Mouse (Mus musculus) adrenal gland, postnatal 4 days (tissue): ENCODE measurements around the gene Cd247. TPM values are rescaled to one million over a fixed set of nuclear protein-coding genes. Genes with fewer than 3 reads are reported as not detected.

Experiments used
- DNase-seq, 2 experiments: peaks; one replicate each; pipeline ENCODE4 v3.0.0; 2021 to 2022; ENCODE audit warnings: low spot score in 2 of 2, mixed read lengths in 2 of 2
- total RNA-seq, 2 experiments: library from RNA; stranded (reverse); gene quantifications; 2 replicates each; pipeline ENCODE4 v1.2.3; 2021

The Cd247 gene
- total RNA-seq, 2 experiments from 2014 or later = 0.45 to 0.48 TPM

DNA sequence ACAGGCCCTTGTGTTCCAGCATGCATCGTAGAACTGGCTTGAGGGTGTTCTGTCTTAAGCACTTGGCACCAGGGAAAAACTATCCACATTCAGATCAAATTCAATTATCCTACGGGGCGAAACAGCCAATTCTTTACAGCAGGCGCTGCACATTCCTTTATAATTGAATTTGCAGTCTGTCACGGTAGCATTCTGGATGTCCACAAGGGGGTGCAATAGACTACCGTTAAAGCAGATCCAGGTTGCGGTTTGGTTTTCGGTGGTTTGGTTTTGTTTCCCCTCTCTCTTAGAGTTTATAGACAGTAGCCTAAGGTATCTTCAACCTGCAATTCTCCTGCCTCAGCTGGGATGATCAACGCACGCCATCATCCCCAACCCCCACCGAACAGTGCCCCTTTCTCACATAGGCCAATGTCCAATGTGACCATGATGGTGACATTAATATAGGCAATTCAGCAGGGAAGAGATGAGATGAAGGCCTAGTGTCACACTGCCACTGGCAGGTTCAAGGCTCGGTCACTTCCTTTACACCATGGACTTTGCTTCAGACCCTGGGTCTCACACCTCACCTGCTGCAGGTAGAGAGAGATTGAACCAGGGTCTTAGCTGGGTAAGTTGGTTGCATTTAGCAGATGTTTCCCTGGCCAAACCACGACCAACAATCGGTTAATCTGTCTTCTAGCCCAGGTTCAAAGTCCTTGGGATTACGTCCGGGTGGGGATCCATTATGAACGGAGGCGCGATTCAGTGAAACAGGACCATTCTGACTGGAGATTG lies 12.8 kb upstream of the Cd247 start:
- no peak for DNase-seq

DNA sequence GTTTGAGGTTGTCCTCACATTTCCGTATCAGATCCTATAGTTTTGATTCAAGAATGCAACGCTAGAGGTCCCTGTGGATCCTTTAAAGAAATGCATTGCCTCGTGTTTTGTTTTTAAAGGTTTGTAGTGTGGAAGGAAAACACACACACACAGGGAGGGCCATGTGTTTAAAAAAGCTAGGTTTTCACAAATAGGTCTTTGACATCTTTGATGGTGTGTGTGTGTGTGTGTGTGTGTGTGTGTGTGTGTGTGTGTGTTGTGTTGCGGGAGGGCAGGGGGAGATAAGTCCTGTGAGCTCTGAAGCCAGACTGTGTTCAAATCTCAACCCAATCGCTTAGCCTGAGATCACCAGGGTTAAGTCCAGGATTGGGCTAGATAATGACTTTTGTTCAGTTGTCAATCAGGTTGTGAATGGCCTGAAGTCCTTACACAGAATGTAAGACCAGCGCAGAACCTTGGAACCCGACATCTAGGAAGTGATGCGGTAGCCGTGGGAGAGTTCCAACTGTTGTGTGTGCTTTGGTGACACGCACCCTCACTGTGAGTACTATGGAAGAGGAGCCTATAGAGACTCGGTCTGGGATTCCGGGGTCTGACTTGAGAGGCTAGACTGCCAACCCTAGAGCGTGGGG lies 8.4 kb upstream of the Cd247 start:
- DNase-seq = no peak

DNA sequence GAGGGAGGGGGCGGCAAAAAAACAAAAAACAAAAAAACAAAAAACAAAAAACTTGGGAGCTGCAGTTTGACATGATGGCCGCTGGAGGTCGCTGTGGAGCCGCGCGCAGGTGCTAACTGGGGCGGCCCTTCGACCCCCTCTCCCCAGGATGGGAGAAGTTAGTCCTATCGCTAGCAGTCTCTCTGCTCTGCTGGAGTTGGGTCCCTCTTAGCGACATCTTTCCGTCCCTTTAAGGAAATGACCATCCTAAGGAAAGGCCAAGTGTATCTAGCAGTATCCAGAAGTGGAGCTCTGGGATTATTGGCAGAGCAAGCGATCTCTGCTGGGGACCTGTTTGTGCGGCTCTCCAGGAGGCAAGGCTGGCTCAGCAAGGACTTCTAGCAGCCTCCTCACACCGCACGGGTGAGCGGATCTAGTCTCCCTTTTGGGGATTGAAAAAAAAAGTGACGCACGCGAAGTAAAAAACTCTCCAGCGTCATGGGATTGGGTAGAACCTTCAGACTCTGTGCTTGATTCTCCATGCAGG lies 7.8 kb upstream of the Cd247 start:
- DNase-seq = no peak

DNA sequence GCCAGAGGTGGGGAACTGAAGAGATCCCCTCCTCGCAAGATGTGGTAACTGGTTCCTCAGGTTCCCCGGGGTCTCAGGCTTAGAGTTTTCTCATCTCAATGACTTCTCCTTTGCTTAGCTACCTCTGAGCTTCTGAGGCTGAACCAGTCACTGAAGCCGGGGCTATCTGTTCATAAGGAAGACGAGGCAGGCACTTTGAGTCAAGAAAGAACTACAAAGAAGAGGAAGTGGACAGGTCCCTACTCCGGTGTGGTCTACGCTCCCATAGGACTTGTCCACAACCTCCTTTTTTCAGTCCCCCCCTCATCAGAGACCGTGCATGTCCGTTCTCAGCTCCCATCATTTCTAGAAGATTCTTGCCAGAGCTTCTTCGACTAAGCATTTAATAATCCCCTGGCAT lies 7.1 kb upstream of the Cd247 start:
- DNase-seq = no peak

DNA sequence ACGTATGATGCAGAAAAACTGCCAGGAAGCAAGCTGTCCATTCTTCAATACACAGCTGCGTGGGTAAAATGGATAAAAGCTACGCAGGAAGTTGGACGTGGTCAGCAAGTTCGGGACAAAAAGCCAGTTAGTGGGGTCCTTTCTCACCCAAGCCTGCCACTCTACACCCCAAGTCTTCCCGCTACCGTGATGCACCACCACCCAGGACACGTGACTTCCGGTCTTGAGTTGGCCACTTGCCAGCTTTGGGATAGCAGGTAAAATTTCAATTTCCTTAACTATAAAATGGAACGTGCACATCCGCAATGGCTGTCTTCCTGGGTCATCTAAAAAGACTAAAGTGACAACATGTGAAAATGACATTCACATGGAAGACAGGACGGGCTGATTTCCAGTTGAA lies 6.6 kb upstream of the Cd247 start:
- no peak for DNase-seq

DNA sequence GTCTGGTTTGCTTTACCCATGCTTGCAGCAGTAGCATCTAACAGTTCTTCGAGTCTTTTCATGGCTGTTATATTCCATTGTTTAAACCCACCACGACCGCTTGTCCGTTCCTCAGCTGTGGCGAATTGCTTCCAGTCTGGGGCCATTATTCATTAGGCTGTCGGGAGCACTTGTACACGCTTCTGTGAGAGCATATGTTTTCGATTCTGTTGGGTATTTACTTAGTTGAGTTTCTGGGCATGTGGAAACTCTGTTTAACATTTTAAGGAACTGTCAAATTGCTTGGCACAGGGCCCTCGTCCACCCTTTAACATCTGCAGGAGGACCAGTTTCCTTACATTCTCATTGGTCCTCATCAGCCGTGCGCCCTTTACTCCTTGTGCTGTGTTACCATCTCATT lies 2.2 kb upstream of the Cd247 start:
- no peak for DNase-seq

DNA sequence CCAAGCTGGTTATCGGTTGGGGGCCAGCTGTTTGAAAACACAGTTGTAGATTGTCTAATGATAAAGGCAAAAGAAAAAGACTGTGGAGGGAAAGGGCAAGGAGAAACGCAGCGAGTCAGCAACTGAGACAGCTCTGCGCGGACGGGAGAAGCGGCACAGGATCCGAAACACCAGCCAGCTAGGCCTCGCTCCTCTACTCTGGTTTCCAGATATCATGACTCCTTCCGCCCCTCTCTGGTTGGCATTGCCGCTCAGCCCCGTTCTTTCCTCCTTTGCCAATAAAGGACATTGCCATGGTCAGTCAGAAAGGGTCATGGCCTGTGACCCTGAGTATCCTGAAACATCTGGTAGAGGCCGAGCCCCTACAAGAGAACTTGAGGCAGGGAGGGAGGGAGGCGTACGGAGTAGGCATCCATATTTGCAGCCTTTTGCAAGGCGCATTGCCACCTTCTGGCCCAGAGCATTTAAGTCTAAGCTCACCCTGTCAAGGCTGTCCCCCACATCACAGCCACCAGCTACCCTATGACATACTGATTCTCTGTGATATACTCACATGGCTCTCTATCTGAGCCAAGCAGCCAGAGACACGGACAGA lies 682 bp downstream of the Cd247 start:
- no peak for DNase-seq

DNA sequence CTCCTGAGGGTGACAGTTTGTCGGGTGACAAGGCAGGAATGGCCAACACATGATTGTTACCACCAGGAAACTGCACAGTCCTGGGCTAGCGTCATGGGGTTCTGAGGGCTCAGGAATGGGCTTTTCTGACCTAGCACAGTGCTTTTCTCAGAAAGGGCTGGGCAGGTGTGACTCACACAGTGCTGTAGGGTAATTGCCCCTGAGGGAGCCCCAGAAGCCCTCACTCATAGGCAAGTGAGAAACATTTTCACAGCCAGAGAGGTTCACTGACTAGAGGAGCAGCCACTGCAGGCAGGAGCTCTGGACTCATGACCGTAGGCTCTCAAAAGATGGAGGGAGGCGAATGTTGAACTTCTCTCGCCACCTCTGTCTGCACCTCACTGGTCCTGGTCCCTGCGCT lies 1.5 kb downstream of the Cd247 start:
- no peak for DNase-seq

DNA sequence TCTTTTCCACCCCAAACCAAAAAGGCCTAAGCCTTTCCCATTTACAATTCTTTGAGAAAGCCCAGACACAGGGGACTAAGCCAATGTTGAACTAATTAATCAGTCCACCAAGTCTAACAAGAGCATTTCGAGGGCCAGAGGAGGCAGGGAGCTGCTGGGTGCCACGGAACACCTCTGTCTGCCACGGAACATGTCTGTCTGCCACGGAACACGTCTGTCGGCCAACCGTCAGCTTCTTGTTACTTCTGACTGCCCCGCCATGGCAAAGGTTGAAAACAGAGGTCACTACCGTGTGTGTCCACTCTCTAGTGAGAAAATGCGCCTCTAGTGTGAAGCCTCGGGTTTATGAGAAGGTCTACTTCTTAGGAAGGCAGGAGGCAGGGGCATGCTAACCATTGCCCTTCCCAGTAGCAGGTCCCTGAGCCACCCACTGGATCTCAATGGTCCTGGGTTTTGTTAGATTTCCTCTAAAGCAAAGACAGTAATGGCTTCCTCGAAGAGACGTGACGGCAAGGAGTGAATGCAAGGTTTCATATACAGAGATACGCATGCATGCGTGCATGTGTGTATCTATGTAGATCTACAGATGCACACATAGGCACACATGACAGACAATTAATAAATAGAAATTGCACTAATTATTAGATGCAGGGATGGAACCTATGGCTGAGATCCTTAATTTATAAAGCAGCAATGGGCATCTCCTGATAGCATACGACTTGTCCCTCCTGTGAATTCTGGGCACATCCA lies 2.2 kb downstream of the Cd247 start:
- no peak for DNase-seq

DNA sequence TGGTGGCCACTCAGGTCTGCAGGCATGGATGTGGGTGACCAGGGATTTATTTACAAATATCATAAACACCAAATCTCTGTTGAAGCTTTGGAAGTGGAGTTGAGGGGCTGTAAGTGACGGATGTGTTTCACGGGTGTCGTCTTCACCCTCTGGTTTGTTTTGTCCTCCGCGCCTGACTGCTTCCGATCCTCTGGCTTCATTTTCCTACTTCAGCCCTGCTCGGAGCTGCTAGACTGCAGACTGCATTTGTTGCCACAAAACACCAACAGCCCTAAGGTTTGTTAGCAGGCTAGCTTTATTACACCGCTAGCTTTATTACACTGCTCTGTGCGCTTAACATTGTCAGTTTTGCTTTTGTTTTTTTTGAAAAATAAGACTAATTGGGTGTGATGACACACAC lies 2.9 kb downstream of the Cd247 start:
- no peak for DNase-seq

DNA sequence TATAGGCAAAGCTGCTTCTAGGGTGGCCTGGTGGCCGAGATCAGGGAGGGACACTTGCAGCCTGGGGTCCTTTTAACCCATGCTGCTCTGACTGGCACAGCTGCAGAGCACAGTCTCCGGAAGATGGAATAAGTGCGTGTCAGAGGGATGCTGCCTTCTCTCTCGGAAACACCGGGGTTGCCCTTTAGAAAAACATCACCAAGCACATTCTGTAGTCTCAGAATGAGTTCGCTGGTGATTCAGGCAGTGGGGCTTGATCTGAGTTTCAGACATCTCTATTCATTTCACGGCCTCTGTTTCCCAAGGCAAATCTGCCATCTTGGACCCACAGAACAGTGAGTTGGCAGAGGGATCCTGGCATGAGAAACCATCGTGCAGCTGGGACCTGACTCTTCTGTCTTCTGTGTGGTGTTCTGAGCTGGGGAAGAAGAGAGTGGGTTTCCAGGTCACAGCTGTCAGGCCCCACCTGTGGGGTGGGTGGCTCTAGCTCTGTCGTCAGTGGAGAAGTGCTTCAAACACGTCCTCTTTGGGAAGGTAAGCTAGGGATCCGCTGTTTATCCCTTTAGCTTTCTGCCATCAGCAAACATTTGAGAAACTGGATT lies 13.3 kb downstream of the Cd247 start:
- DNase-seq = no peak

DNA sequence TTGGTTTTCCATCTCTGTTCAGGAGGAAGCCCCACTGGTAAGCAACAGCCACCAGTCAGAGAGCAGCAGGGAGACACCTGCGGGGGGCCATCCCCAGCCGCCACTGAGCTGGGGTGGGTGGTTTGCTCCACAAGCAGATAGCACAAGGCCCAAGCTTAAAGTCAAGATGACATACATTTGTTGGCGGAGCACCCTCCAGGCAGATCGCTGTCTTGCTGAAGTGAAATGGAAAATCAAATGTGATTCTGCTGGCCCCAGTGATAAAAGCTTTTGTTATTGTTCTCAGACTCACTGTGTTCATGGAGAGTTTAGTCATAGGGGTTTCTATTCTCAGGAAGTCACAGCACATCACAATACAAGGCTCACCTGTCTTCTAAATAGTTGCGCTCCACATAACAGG lies 14.6 kb downstream of the Cd247 start:
- no peak for DNase-seq

DNA sequence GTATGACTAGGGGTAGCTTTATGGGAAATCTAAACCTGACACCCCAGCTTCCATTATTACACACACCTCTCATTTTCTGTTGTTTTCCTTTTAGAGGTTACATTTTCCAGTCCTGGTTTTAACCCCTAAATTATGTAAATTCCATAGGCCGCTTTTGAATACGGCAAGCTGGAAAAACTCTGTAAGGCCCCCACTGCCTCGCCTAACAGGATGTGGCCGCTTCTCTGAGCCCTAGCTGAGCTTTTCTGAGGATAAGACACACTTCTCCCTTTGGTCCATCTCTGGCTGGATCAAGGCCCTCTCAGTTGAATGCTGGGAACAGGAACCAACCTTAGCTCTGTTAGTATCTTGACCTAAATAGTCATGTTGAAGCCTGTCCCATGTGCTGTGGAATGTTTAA lies 15.7 kb downstream of the Cd247 start:
- DNase-seq = no peak

DNA sequence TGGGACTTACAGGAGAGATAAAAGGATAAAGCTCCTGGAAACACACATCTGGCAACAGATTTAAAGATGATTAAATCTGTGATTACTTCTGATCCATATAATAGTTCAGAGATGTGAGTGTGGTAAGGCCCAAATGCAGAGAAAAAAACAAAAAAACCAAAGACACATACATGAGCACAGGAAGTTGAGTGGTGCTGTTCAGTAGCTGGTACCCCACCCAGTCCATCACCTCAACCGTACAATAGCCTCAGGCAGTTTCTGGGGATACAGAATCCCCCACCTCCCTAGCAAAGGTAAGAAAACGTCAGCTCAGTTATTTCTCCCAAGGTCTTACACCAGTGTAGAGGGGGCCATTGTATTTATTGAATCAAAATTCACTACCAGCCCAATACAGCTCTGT lies 22.2 kb downstream of the Cd247 start:
- DNase-seq = no peak

DNA sequence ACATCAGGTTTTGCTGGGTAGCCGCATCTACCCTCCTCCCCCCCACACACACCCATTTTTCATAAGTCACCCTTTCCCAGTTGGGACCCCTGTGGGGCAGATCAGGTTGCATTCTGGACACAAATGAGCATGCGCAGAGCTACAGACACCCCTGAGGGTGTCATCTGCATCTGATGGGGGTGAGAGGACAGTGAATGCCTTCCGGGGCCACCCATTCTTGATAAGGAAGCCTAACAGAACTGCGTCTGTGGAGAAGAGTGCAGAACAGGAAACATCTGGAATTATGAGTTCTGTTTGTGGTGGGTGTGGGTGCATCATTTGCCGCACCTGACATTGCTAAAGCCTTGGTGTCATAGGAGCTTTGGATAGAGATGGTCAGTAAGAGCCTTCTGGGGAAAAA lies 22.7 kb downstream of the Cd247 start:
- no peak for DNase-seq

DNA sequence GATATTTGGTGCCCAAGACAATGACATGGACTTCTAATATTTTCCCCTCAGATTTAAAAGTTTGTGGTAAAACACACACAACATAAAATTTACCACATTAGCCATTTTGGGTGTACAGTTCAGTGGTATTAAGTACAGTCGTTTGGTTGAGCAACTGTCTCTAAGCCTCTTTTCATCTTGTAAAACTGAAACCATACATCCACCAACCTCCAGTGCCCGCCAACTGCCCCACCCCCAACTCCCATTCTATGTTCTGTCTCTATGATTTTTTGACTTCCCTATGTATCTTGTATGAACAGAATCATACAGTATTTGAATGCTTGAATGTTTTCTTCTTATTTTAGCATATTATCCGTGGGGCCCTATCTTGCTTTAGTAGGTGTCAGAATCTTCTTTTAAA lies 24.3 kb downstream of the Cd247 start:
- DNase-seq = no peak

DNA sequence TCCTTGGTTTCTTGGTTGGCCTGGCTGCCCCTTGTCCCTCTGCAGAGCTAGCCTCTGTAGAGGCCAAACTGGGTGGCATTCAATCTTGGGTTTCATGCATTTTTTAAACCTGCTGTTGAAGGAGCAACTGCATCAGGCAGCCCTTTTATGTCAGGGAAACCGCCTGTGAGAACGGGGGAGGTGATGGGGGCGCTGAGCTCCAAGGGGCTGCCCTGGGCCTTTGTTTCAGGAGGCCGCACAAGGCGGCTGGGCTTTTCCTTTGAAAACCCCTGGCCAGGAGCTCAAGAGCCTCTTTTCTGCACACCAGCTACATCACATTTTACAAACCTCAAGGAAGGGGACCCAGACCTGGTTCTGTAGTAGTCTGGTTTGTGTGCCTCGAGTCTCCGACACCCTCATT lies 25.6 kb downstream of the Cd247 start:
- no peak for DNase-seq

DNA sequence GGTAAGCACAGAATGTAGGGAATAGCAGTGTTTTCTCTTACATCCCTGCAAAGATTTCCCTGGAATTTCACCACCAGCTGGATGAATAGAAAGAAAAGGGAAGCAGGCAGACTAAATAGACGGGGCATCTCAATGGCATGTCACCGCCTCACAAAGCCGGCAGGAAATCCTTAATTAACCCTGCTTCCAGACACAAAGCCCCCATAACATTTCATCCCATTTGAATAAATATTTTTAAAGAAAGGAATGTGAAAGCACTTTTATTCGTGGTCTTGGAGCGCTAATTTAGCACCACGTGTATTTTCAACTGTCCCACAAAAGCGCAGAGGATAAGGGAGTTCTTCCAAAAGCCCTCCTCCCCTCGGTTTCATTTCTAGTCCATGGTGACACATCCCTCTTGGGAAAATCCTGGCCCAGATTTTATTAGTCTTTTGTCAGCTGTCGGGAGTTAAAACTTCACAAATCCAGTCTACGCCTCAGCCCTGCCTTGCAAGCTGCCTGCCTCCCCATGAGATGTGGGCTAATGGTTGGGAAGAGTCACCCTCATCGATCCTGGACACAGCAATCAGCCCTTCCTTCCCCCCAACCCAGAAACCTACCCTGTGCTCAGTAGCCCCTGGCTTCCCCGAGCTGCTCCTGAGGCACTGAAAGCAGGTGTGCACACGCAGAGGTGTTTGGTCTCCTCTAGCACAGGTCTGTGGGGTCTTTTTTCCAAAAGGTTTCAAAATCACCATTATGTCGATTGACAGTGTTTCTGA lies 26.2 kb downstream of the Cd247 start:
- DNase-seq = no peak

DNA sequence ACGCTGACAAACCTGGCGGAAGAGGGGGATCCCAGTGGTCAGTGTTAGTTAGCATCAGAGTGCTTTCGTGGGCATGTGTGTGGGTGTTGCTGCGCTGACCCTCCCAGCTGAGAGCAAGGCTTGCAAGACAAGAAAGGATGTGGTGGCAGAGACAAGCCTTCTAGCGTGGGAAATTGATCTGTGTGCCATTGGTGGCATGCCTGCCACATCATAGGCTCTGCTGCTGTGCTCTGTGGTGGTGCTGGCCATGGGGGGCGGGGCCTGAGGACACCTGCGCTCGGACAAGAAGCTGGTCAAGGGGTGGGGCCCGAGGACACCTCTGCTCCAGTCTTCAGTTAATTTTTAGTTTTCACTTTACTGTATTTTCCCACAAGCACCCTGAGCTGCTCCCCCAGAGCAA lies 27.9 kb downstream of the Cd247 start:
- DNase-seq = no peak

DNA sequence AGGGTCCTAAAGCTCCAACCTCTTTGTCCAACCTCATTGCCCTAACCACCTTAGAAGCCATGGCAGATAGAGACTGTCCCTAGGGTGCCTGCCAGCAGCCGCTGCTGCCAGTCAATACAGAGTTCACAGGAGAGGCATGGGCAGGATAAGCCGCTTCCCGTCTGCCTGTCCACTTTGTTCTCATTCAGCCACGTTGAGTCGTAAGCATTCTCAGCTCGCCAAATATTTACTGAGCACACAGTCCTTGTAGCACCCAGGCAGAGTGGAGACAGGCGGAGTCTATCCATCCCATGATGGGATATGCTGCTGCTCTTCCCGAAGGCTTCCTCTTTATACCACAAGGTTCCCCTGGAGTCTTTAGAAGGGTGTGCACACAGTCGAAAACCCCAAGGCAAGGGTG lies 28.8 kb downstream of the Cd247 start:
- no peak for DNase-seq
